Mouse (Mus musculus): ENCODE results near the gene Mmp9. TPM values are rescaled to one million over a fixed set of nuclear protein-coding genes. Genes with fewer than 3 reads are reported as not detected.

The Mmp9 gene
- total and polyA plus RNA-seq, 3 experiments: 0.63 to 0.82 TPM; not detected in 1

DNA sequence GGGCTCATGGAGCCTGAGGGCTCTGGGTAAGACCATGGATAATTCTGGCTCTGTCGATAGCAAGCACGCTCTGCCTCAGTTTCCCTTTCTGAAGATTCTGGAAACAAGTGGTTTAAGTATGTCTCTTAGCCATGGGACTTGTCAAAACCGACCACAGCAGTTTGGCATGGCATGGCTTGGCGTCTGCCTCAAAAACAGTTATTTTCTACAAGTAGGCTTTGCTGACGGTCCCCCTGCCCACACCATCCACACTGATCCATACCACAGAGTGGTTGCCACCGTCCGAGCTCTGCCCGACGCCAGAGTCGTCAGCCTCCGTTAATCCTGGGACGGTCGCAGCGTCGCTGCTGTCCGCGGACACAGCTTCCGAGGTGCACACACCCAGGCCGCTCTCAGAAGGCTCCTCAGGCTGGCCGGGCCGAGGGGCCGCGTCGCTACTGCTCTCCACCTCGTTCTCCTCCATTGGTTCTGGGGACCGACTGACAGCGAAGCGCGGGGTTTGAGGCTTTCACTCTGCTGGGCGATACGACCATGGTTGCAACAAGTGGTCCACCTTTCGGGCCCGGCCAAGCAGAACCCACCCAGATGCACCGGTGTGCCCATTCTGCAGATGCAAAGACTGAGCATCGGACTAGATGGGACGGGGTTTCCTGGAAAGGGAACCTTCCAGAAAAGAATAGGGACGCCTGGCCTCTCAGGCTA, 30.1 kb upstream of the Mmp9 start:
- Histone ChIP-seq H3K27me3 (ENCODE audit: insufficient read depth, low read length) (no peaks in the 10 kb centered on the region), H3K9me3 (replicated peaks) (peaks cover 11% of the 10 kb centered on the region), H3K4me1 (ENCODE audit: insufficient read depth, low read depth, low read length) (peaks cover 57% of the 10 kb centered on the region), H3K36me3 (replicated peaks) (peaks cover 63% of the 10 kb centered on the region), H3K4me3 (ENCODE audit: low read depth, low read length) (peak overlapping the region; percentile 92)
- ATAC-seq (ENCODE audit: extremely low read depth, insufficient number of reproducible peaks, low FRiP score, poor library complexity, severe bottlenecking) (no peak), DNase-seq (ENCODE audit: low spot score) (no peak)
- TF ChIP-seq CTCF (IDR thresholded peaks at IDR 0.05; ENCODE audit: low read depth, low read length) (no peak), GATA2 (IDR thresholded peaks at IDR 0.05; ENCODE audit: borderline replicate concordance, low read depth, low read length) (no peak), GATA1 (IDR thresholded peaks at IDR 0.05; ENCODE audit: borderline replicate concordance, low read length) (no peak), POLR2AphosphoS5 (IDR thresholded peaks at IDR 0.05; ENCODE audit: insufficient replicate concordance, low read depth, low read length) (no peak), TAL1 (conservative IDR thresholded peaks at IDR 0.05; ENCODE audit: low read depth, low read length) (no peak)

GRCm38 (mm10) chr2:164911086-164912048, 29.2 kb upstream of the Mmp9 start, which contains the start of gene Zfp335:
Gene Zfp335, minus strand, starts transcription at chr2:164911757.
- ATAC-seq (ENCODE audit: extremely low read depth, insufficient number of reproducible peaks, low FRiP score, poor library complexity, severe bottlenecking): peak; percentile 64
- H3K27me3 ChIP-seq (ENCODE audit: insufficient read depth, low read length): no peaks in the 10 kb centered on the region
- peaks cover 65% of the 10 kb centered on the region for H3K4me1 ChIP-seq (ENCODE audit: insufficient read depth, low read depth, low read length)

GRCm38 (mm10) chr2:164912151-164912550, 28.4 kb upstream of the Mmp9 start:
- H3K9me3 ChIP-seq (replicated peaks): peaks cover 5% of the 10 kb centered on the region
- DNase-seq (ENCODE audit: low spot score): no peak
- peak overlapping the region; percentile 92 for H3K4me3 ChIP-seq (ENCODE audit: low read depth, low read length)
- 0 out of 2 replicates have a peak, but pooled peaks have one; percentile 10 for ATAC-seq (ENCODE audit: extremely low read depth, insufficient number of reproducible peaks, low FRiP score, poor library complexity, severe bottlenecking)
- peaks cover 72% of the 10 kb centered on the region for H3K4me1 ChIP-seq (ENCODE audit: insufficient read depth, low read depth, low read length)
- H3K36me3 ChIP-seq (replicated peaks): peaks cover 53% of the 10 kb centered on the region
- TF ChIP-seq POLR2AphosphoS5 (IDR thresholded peaks at IDR 0.05; ENCODE audit: insufficient replicate concordance, low read depth, low read length): no peak
- no peak for TF ChIP-seq TAL1 (conservative IDR thresholded peaks at IDR 0.05; ENCODE audit: low read depth, low read length)
- TF ChIP-seq GATA2 (IDR thresholded peaks at IDR 0.05; ENCODE audit: borderline replicate concordance, low read depth, low read length): no peak
- no peak for TF ChIP-seq GATA1 (IDR thresholded peaks at IDR 0.05; ENCODE audit: borderline replicate concordance, low read length)
- no peak for TF ChIP-seq CTCF (IDR thresholded peaks at IDR 0.05; ENCODE audit: low read depth, low read length)
- H3K27me3 ChIP-seq (ENCODE audit: insufficient read depth, low read length): no peaks in the 10 kb centered on the region

More at GRCm38 (mm10) chr2:164911086-164912048, 29.2 kb upstream of the Mmp9 start, which contains the start of gene Zfp335:
- peaks cover 60% of the 10 kb centered on the region for H3K36me3 ChIP-seq (replicated peaks)
- peak; percentile 92 for DNase-seq (ENCODE audit: low spot score)
- peak within 1 kb of the TSS; percentile 92 for H3K4me3 ChIP-seq (ENCODE audit: low read depth, low read length)
- no peak for TF ChIP-seq CTCF (IDR thresholded peaks at IDR 0.05; ENCODE audit: low read depth, low read length)
- no peak for TF ChIP-seq TAL1 (conservative IDR thresholded peaks at IDR 0.05; ENCODE audit: low read depth, low read length)
- TF ChIP-seq POLR2AphosphoS5 (IDR thresholded peaks at IDR 0.05; ENCODE audit: insufficient replicate concordance, low read depth, low read length): no peak
- TF ChIP-seq GATA2 (IDR thresholded peaks at IDR 0.05; ENCODE audit: borderline replicate concordance, low read depth, low read length): no peak
- peaks cover 7% of the 10 kb centered on the region for H3K9me3 ChIP-seq (replicated peaks)

DNA sequence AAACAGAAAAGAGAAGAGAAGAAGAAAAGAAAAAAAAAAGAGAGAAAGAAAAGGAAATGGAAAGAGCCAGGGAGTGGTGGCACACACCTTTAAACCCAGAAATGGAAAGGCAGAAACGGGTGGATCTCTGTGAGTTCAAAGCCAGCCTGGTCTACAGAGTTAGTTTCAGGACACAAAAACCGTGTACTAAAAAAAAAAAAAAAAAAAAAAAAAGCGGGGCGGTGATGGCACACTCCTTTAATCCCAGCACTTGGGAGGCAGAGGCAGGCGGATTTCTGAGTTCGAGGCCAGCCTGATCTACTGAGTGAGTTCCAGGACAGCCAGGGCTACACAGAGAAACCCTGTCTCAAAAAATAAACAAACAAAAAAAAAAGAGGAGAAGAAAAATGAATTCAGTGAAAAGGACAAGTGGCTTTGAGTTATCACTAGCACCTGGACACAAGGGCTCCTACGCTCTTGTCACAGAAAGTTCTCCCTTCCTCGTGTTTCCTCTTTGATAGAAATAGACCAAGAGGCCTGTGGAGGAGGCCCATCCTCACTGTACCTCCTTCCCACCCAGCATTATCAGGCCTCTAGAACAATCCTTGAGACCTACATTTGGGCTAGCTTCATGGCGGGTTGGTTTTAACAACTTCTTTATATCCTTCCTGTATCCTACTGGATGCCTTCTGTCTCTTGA, 27.7 kb upstream of the Mmp9 start:
- TF ChIP-seq CTCF (IDR thresholded peaks at IDR 0.05; ENCODE audit: low read depth, low read length) (no peak), POLR2AphosphoS5 (IDR thresholded peaks at IDR 0.05; ENCODE audit: insufficient replicate concordance, low read depth, low read length) (no peak), GATA2 (IDR thresholded peaks at IDR 0.05; ENCODE audit: borderline replicate concordance, low read depth, low read length) (no peak), GATA1 (IDR thresholded peaks at IDR 0.05; ENCODE audit: borderline replicate concordance, low read length) (no peak), TAL1 (conservative IDR thresholded peaks at IDR 0.05; ENCODE audit: low read depth, low read length) (no peak)
- ATAC-seq (ENCODE audit: extremely low read depth, insufficient number of reproducible peaks, low FRiP score, poor library complexity, severe bottlenecking): no peak
- no peaks in the 10 kb centered on the region for H3K27me3 ChIP-seq (ENCODE audit: insufficient read depth, low read length)
- no peak overlapping the region; the same call in 1 of the 2 replicates for H3K4me3 ChIP-seq (ENCODE audit: low read depth, low read length)
- peaks cover 45% of the 10 kb centered on the region for H3K36me3 ChIP-seq (replicated peaks)
- no peaks in the 10 kb centered on the region for H3K9me3 ChIP-seq (replicated peaks)
- peaks cover 75% of the 10 kb centered on the region for H3K4me1 ChIP-seq (ENCODE audit: insufficient read depth, low read depth, low read length)
- DNase-seq (ENCODE audit: low spot score): no peak

GRCm38 (mm10) chr2:164913428-164913786, 27.2 kb upstream of the Mmp9 start:
- Histone ChIP-seq H3K27me3 (ENCODE audit: insufficient read depth, low read length) (no peaks in the 10 kb centered on the region), H3K4me3 (ENCODE audit: low read depth, low read length) (no peak overlapping the region; the same call in 1 of the 2 replicates), H3K36me3 (replicated peaks) (peaks cover 45% of the 10 kb centered on the region), H3K9me3 (replicated peaks) (no peaks in the 10 kb centered on the region), H3K4me1 (ENCODE audit: insufficient read depth, low read depth, low read length) (peaks cover 80% of the 10 kb centered on the region)
- DNase-seq (ENCODE audit: low spot score): peak; percentile 39
- TF ChIP-seq GATA2 (IDR thresholded peaks at IDR 0.05; ENCODE audit: borderline replicate concordance, low read depth, low read length) (no peak), CTCF (IDR thresholded peaks at IDR 0.05; ENCODE audit: low read depth, low read length) (no peak), TAL1 (conservative IDR thresholded peaks at IDR 0.05; ENCODE audit: low read depth, low read length) (no peak)
- ATAC-seq (ENCODE audit: extremely low read depth, insufficient number of reproducible peaks, low FRiP score, poor library complexity, severe bottlenecking): peak; percentile 12; the same call in 1 of the 2 replicates

All from G1E (cell line).